Comparison of ENCODE assay signal across 8 mouse cellular contexts in genomic region chr7:43443917-43444293, GRCm38 (mm10). TPM values are rescaled to one million over a fixed set of nuclear protein-coding genes. Genes with fewer than 3 reads are reported as not detected.
A peak's percentile ranks its signal among the peaks of the same experiment; 100 is the strongest.
DNase-seq lines count a peak whose midpoint lies in the region; ATAC-seq and TF ChIP-seq lines count a peak whose summit lies in the region.

Gene Etfb (plus strand): TSS chr7:43444083.
Gene Gm45233 (plus strand): TSS chr7:43444128.

- peaks cover 6% of the 10 kb centered on the region; the same call in 1 of the 2 replicates for H3K27me3 ChIP-seq in E14TG2a.4 (ENCODE audit: insufficient read depth, low read length)
- 0 out of 2 replicates have a peak, but pooled peaks cover 7% of the 10 kb centered on the region for H3K27me3 ChIP-seq in forebrain, embryonic 12.5 days
- no peaks in the 10 kb centered on the region for H3K27me3 ChIP-seq in heart, postnatal 0 days (ENCODE audit: control insufficient read depth, insufficient read depth, low read length)
- no peaks in the 10 kb centered on the region for H3K27me3 ChIP-seq in liver, embryonic 16.5 days (ENCODE audit: control insufficient read depth, insufficient read depth, low read depth, low read length)
- H3K27me3 ChIP-seq in neural tube, embryonic 13.5 days, result peaks cover 10% of the 10 kb centered on the region; the same call in 1 of the 2 replicates
- no peaks in the 10 kb centered on the region for H3K27me3 ChIP-seq in testis, adult 2 months (ENCODE audit: control insufficient read depth, insufficient read depth, low read length)

- no peaks in the 10 kb centered on the region for H3K9me3 ChIP-seq in E14TG2a.4 (ENCODE audit: low read length)
- H3K9me3 ChIP-seq in forebrain, embryonic 12.5 days, result no peaks in the 10 kb centered on the region
- no peaks in the 10 kb centered on the region for H3K9me3 ChIP-seq in heart, postnatal 0 days (replicated peaks; ENCODE audit: control insufficient read depth, low read length)
- H3K9me3 ChIP-seq in liver, embryonic 16.5 days (replicated peaks; ENCODE audit: control insufficient read depth, low read length), result no peaks in the 10 kb centered on the region
- H3K9me3 ChIP-seq in neural tube, embryonic 13.5 days, result no peaks in the 10 kb centered on the region

- peaks cover 77% of the 10 kb centered on the region for H3K4me1 ChIP-seq in E14TG2a.4 (replicated peaks; ENCODE audit: low read depth, low read length)
- peaks cover 19% of the 10 kb centered on the region for H3K4me1 ChIP-seq in forebrain, embryonic 12.5 days
- H3K4me1 ChIP-seq in heart, postnatal 0 days (ENCODE audit: control insufficient read depth, insufficient read depth), result peaks cover 47% of the 10 kb centered on the region
- peaks cover 28% of the 10 kb centered on the region for H3K4me1 ChIP-seq in liver, embryonic 16.5 days (ENCODE audit: control insufficient read depth, low read depth, low read length)
- peaks cover 22% of the 10 kb centered on the region for H3K4me1 ChIP-seq in neural tube, embryonic 13.5 days (replicated peaks)
- peaks cover 22% of the 10 kb centered on the region for H3K4me1 ChIP-seq in testis, adult 2 months (ENCODE audit: control insufficient read depth, insufficient read depth, low read length)

- H3K4me2 ChIP-seq in forebrain, embryonic 12.5 days, result peak within 1 kb of the TSS; percentile 61
- peak within 1 kb of the TSS; percentile 84 for H3K4me2 ChIP-seq in heart, postnatal 0 days (ENCODE audit: low read depth, low read length)
- H3K4me2 ChIP-seq in liver, embryonic 16.5 days (ENCODE audit: low read depth, low read length), result peak within 1 kb of the TSS; percentile 98
- H3K4me2 ChIP-seq in neural tube, embryonic 13.5 days, result peak within 1 kb of the TSS; percentile 70

- H3K36me3 ChIP-seq in E14TG2a.4 (ENCODE audit: insufficient read depth, low read length), result peaks cover 28% of the 10 kb centered on the region
- no peaks in the 10 kb centered on the region for H3K36me3 ChIP-seq in forebrain, embryonic 12.5 days (replicated peaks)
- H3K36me3 ChIP-seq in heart, postnatal 0 days (replicated peaks; ENCODE audit: control insufficient read depth, insufficient read depth, low read length), result no peaks in the 10 kb centered on the region
- H3K36me3 ChIP-seq in liver, embryonic 16.5 days (ENCODE audit: control insufficient read depth, insufficient read depth), result no peaks in the 10 kb centered on the region
- H3K36me3 ChIP-seq in neural tube, embryonic 13.5 days, result no peaks in the 10 kb centered on the region
- H3K36me3 ChIP-seq in testis, adult 2 months (ENCODE audit: control insufficient read depth, insufficient read depth, low read length), result no peaks in the 10 kb centered on the region

- H3K9ac ChIP-seq in forebrain, embryonic 12.5 days, result peak within 1 kb of the TSS; percentile 55
- peak within 1 kb of the TSS; percentile 60 for H3K9ac ChIP-seq in heart, postnatal 0 days (replicated peaks; ENCODE audit: low read depth, low read length)
- peak within 1 kb of the TSS; percentile 63 for H3K9ac ChIP-seq in liver, embryonic 16.5 days (ENCODE audit: low read depth, low read length)
- H3K9ac ChIP-seq in neural tube, embryonic 13.5 days, result peak within 1 kb of the TSS; percentile 74

- no peak; the same call in 1 of the 2 replicates for TF ChIP-seq EP300 in heart, postnatal 0 days (IDR thresholded peaks at IDR 0.05; ENCODE audit: low read depth)

- peak within 1 kb of the TSS; percentile 63 for H3K27ac ChIP-seq in forebrain, embryonic 12.5 days
- H3K27ac ChIP-seq in heart, postnatal 0 days (ENCODE audit: low read depth), result peak within 1 kb of the TSS; percentile 99
- H3K27ac ChIP-seq in liver, embryonic 16.5 days (ENCODE audit: low read length), result peak within 1 kb of the TSS; percentile 93
- H3K27ac ChIP-seq in neural tube, embryonic 13.5 days (replicated peaks), result peak within 1 kb of the TSS; percentile 94
- H3K27ac ChIP-seq in testis, adult 2 months (ENCODE audit: control insufficient read depth, insufficient read depth, low read depth, low read length), result peak within 1 kb of the TSS; percentile 90

- peak; percentile 98 for ATAC-seq in forebrain, embryonic 12.5 days (ENCODE audit: low FRiP score)
- ATAC-seq in heart, postnatal 0 days (ENCODE audit: insufficient read depth, low read depth), result peak; percentile 98
- peak; percentile 96 for ATAC-seq in liver, embryonic 16.5 days (ENCODE audit: low read depth)
- ATAC-seq in neural tube, embryonic 13.5 days (ENCODE audit: low read depth), result peak; percentile 97

- peak within 1 kb of the TSS; percentile 84 for H3K4me3 ChIP-seq in E14TG2a.4 (replicated peaks; ENCODE audit: low read length)
- peak within 1 kb of the TSS; percentile 53 for H3K4me3 ChIP-seq in forebrain, embryonic 12.5 days (replicated peaks)
- peak within 1 kb of the TSS; percentile 50 for H3K4me3 ChIP-seq in heart, postnatal 0 days (ENCODE audit: low read depth, low read length)
- H3K4me3 ChIP-seq in liver, embryonic 16.5 days (ENCODE audit: low read depth, low read length), result peak within 1 kb of the TSS; percentile 75
- H3K4me3 ChIP-seq in neural tube, embryonic 13.5 days, result peak within 1 kb of the TSS; percentile 55
- H3K4me3 ChIP-seq in testis, adult 2 months (ENCODE audit: control insufficient read depth, low read depth, low read length), result peak within 1 kb of the TSS; percentile 89

- no peak for TF ChIP-seq CTCF in E14TG2a.4 (conservative IDR thresholded peaks at IDR 0.05; ENCODE audit: low read length)
- no peak for TF ChIP-seq CTCF in heart, postnatal 0 days (IDR thresholded peaks at IDR 0.05; ENCODE audit: low read depth)
- no peak for TF ChIP-seq CTCF in testis, adult 2 months (IDR thresholded peaks at IDR 0.05; ENCODE audit: control insufficient read depth, insufficient read depth, insufficient replicate concordance, low read depth, low read length)

- TF ChIP-seq POLR2A in testis, adult 2 months (IDR thresholded peaks at IDR 0.05; ENCODE audit: control insufficient read depth, low read depth, low read length), result peak; percentile 81

- under 1% methylated on average over 27 of the region's 27 CpGs for WGBS in forebrain, embryonic 12.5 days
- WGBS in heart, postnatal 0 days, result 0% methylated on average over 27 of the region's 27 CpGs
- 0% methylated on average over 27 of the region's 27 CpGs for WGBS in liver, embryonic 16.5 days (ENCODE audit: insufficient replicate concordance)
- WGBS in neural tube, embryonic 13.5 days, result under 1% methylated on average over 27 of the region's 27 CpGs

- peak; percentile 93 for DNase-seq in c-Kit-positive CD71-positive TER-119-positive erythroid progenitor cells, embryonic 14.5 days (ENCODE audit: low spot score)
- peak; percentile 99 for DNase-seq in heart, postnatal 0 days (ENCODE audit: low spot score)
- peak; percentile 94 to 97 for DNase-seq in kidney, postnatal 4 days

RNA-seq across cellular contexts. Expression of gene Etfb, which starts in this region (rescaled TPM):
- 151 and 161 TPM in 2 replicates for polyA plus RNA-seq in forebrain, embryonic 12.5 days (2016; fragmentation: Nextera tagmentation; extraction: Ambion mirVana)
- total RNA-seq in heart, postnatal 0 days (2014; rRNA removed; ENCODE audit: low replicate concordance), result 396 and 434 TPM in 2 replicates
- polyA plus RNA-seq in heart, postnatal 0 days (2015; fragmentation: Nextera tagmentation; extraction: Ambion mirVana), result 1,315 and 1,437 TPM in 2 replicates
- polyA plus RNA-seq in liver, embryonic 16.5 days (2015; fragmentation: Nextera tagmentation; extraction: Ambion mirVana), result 314 and 319 TPM in 2 replicates
- 148 and 170 TPM in 2 replicates for polyA plus RNA-seq in neural tube, embryonic 13.5 days (2015; fragmentation: Nextera tagmentation; extraction: Ambion mirVana)
- 50.5 and 51.5 TPM in 2 replicates for polyA plus RNA-seq in testis, adult 2 months (2012; rRNA removed)

RNA-seq across cellular contexts. Expression of gene Gm45233, which starts in this region (rescaled TPM):
- polyA plus RNA-seq in forebrain, embryonic 12.5 days (2016; fragmentation: Nextera tagmentation; extraction: Ambion mirVana), result 0.47 TPM in 1 of 2 replicates, not detected in the other
- not detected in 2 replicates for total RNA-seq in heart, postnatal 0 days (2014; rRNA removed; ENCODE audit: low replicate concordance)
- polyA plus RNA-seq in heart, postnatal 0 days (2015; fragmentation: Nextera tagmentation; extraction: Ambion mirVana), result 0.52 and 0.60 TPM in 2 replicates
- 0.17 and 0.22 TPM in 2 replicates for polyA plus RNA-seq in liver, embryonic 16.5 days (2015; fragmentation: Nextera tagmentation; extraction: Ambion mirVana)
- 0.40 TPM in 1 of 2 replicates, not detected in the other for polyA plus RNA-seq in neural tube, embryonic 13.5 days (2015; fragmentation: Nextera tagmentation; extraction: Ambion mirVana)
- polyA plus RNA-seq in testis, adult 2 months (2012; rRNA removed), result 5.4 and 7.5 TPM in 2 replicates

Comparison
In these comparisons a context has a peak if more than half of its experiments do, and no peak if none do; other contexts are left out.
1. Peak in every context shown above with its lines: DNase-seq, ATAC-seq, H3K4me3 ChIP-seq and H3K27ac ChIP-seq.